Mouse (Mus musculus) urinary bladder, postnatal 4 days (tissue): Measurements from ENCODE around the gene Auts2.

Experiments used
- DNase-seq, 2 experiments: peaks; one replicate each; pipeline ENCODE4 v3.0.0; 2021 to 2022; ENCODE audit warnings: low spot score in 2 of 2

Auts2 gene

DNA sequence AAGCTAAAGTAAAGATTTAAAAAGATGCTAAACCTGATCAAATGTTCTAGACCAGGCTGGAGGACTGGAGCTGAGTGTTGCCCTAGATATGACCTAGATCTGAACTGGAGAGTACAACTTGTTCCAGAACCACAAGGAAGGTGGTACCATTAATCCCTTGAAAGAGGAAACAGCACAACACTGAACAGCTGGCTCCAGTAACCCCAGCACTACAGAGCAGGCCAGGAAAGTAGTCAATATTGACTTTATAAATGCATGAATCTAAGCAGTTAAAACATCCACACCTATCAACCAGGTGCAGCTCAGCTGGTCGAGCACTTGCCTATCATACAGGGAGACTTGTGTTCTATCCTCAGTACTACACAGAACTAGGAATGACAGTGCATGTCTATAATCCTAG is 281.4 kb downstream of the Auts2 start:
- no peak for DNase-seq

- no peak for DNase-seq
Observed at GRCm38 (mm10) chr5:132258882-132259281, 284.3 kb downstream of the Auts2 start.

DNA sequence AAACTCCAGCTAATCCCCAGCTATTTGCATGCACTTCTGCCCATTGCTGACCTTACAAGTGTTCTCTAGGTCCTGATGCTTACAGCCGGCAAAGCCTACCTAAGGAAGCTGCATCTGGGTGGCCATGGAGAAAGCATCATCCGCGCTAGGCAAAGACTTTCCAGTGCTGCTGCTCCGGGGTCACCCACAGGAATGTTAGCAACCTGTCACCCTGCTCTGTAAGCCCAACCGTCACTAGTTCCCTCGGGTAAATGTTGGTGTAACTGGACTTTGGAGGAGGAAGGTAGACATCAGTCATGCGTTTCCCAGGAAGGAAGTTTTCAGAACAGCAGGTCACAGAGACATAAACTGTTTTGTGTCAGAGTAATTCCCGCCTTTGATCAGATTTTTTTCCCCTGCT is 287.6 kb downstream of the Auts2 start:
- no peak for DNase-seq

- no peak for DNase-seq
Observed at GRCm38 (mm10) chr5:132249523-132249922, 293.6 kb downstream of the Auts2 start.

- DNase-seq, result no peak
Observed at GRCm38 (mm10) chr5:132248069-132248468, 295.1 kb downstream of the Auts2 start.

DNA sequence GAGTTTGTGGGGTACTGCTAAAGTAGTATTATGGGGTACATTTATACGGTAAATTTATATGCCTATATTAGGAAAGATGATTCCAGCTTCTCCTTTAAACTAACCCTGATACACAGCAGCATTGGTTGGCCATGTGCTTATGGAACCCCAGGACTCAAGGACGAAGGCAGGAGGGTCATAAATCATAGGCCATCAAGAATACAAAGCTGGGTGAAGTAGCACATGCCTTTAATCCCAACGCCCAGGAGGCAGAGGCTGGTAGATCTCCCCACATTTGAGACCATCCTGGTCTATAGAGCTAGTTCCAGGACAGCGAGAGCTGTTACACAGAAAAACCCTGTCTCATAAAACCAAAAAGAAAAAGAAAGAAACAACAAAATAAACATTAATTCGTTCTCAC is 307.7 kb downstream of the Auts2 start:
- DNase-seq, result no peak

DNA sequence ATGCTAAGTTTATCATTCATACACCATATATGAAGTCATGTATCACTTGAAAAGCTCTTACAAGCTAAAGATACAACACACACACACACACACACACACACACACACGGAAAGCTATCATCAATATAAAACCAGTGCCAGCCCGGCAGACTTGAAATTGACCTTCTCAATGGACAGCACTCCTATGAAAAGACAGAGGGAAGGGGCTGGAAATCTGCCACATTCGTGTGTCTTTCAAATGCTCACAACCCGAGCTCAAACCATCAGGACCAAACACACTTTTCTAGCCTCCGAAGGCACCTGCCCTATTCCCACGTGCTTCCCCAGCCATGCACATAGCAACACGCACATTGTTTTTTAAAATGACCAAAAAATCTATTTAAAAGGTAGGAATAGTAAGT is 308.7 kb downstream of the Auts2 start:
- DNase-seq, result no peak

DNA sequence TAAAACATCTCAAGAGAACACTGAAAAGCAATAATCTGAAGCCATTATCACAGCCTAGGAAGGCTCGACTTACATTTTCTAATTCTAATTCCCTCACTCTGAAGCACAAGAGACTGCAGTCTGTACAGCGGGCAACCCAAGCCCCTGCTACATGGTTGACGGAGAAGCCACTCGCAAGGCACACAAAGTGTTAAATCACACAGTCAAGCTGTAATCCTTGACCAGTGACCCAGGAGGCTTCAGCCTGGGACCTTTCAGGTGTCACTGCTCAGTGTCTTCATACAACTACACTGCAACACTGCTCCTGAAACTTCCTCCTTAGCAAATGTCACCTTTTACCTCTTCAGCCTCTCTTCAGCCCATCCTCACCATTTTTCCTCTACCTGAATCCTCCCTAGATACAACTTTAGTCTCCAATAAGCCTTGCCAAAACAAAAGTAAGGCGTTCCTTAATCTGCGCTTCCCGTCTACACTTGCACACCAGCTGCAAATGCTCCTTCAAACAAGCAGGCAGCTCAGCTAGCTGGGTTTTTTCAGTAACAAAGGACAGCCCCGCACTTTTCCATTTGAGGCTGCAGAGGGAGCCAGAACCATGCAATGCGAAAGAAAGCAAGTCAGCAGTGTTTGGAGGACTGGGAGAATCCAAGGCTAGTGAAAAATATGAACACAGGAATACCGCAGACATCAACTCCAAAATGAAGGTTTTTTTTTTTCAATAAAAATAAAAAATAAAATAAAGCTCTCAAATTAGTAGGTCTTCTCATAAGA is 311.7 kb downstream of the Auts2 start:
- peak in 1 of 2 experiments; percentile 40 for DNase-seq

- peak in 1 of 2 experiments; percentile 32 for DNase-seq
Observed at GRCm38 (mm10) chr5:132229644-132230357, 313.3 kb downstream of the Auts2 start.

DNA sequence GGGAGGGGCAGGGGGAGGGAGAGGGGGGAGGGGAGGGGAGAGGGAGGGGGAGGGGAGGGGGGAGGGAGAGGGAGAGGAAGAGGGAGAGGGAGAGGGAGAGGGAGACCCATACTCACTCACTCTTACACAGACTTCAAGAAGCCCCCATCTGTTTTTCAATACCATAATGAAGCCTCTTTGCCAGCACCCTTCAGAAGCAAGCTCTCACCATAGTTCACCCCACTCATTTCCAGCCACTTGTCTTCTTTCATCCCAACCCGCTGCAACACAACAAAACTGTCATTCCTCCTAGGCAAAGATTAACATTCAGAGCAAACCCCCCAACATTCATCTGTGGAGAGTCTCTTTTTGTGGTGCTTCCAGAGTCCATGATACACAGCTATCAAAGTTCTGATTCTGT is 314.1 kb downstream of the Auts2 start:
- DNase-seq, result no peak

GRCm38 (mm10) chr5:132220376-132220930 is 322.7 kb downstream of the Auts2 start:
- DNase-seq, result no peak

DNA sequence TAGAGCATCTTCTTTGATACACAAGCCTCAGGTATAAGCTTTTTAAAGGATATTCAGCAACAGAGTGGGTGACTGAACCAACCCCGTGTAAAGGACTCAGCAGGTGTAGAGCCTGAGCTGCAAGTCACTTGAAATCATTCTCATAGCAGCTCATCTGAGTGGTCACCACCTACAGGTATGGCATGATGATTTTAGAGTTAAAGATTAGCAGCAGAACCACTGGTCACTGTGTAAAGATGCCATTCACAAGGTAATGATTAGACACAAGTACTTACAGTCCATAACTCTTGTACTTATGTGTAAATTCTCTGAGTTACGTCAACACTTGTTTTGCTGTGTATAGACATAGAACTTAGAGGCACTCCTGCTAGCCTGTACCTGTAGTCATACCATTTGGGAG is 327.0 kb downstream of the Auts2 start:
- no peak for DNase-seq

DNA sequence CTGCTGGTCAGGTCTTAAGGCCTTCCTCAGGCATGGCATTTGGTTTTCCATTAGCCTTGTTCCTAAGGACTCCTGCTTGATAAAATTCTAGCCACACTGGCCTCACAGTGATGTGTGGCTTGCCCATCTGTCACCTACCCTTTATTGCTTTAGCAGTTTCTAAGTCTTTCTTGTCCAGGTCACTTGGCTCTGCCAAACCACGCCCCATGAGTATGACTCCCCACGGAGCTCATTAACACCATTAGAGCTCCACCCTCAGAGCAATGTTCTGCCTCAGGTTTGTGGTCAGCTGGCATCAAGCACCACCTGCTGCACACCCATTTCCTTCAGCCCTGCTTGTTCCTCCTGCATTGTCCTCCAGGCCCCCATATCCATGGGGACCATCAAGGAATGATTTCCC is 330.7 kb downstream of the Auts2 start:
- no peak for DNase-seq

DNA sequence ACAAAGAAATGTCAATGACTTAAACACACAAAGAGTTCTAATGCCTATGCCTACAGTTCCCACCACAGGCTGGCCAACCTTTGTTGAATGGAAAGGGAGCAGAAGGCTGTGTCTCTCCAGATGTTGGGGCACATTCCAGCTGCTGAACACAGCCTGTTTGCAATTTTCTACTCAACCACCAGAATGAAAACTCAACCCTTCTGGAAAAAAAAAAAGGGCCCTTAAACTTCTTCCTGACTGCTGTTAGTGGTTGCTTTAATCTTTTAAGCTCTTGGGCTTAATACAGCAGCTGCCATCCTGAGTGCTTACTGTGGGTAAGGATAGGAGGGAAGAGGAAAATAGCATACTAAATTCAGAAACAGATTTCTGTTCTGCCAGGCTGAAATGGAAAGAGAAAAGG is 333.4 kb downstream of the Auts2 start:
- no peak for DNase-seq

DNA sequence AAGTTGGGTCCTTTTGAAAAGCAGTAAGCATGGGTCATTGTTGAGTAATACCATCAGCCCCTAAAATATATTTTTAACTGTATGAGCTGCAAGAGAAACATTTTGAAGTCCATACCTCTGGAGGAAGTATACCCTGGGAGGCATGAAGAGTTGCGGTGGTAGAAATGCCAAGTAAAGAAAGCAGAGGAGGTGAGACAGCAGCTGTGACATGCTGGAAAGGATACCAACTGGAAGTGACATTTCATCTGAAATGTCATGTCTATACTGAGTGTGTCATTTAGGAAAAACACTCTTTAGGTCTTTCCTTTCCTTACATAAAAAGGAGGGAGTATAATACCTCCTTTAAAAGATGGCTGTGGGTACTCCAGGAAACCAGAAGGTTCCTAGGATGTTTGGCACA is 336.9 kb downstream of the Auts2 start:
- no peak for DNase-seq

GRCm38 (mm10) chr5:132203846-132204245 is 339.3 kb downstream of the Auts2 start:
- no peak for DNase-seq

GRCm38 (mm10) chr5:132201077-132201645 is 342.0 kb downstream of the Auts2 start:
- DNase-seq, result no peak

GRCm38 (mm10) chr5:132200595-132200994 is 342.5 kb downstream of the Auts2 start:
- DNase-seq, result no peak

GRCm38 (mm10) chr5:132195048-132195533 is 348.1 kb downstream of the Auts2 start:
- DNase-seq, result no peak

GRCm38 (mm10) chr5:132190190-132190589 is 353.0 kb downstream of the Auts2 start:
- DNase-seq, result no peak

DNA sequence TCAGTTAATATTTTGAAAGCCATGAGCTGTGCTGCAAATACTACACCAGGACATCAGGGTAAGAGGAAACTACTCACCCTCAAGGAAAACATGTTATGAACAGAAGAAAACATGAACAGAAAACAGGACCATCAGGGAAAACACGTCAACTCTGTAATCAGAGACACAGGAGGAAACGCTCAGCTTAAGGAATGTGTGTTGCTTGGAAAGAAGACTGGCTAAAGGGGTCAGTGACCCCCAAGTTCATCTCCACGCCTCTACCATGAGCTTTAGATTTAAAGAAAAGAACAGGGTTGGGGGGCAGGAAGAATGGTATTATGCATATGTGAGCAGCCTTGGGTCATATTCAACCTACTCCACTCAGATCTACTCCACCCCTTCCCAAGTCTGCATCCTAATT is 356.5 kb downstream of the Auts2 start:
- DNase-seq, result no peak

DNA sequence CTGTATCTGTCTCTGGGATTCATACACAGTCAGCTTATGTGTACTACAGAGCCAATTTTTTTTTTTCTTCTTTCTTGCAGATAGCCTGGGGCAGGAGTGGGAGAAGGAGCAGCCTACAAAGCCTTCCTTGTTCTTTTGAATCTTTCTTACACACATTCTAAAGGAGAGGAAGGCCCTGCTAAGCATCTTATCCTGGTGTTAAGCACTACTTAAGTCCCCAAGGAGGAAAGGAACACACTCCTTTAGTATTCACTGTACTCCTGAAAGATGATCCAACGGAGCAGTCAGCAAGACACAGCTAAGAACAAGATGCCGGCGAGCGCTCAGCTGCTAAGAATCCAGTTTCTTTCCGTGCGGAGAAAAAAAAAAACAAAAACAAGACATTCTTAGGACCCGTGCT is 356.9 kb downstream of the Auts2 start:
- no peak for DNase-seq
